Mouse (Mus musculus) ES-Bruce4 (cell line): ENCODE data around the gene Tmem129. TPM values are rescaled to one million over a fixed set of nuclear protein-coding genes. Genes with fewer than 3 reads are reported as not detected.
A peak's percentile ranks its signal among the peaks of the same experiment; 100 is the strongest.

Experiments
- H3K27ac ChIP-seq: 2 replicates; pipeline ENCODE4 v1.5.1; 2012; ENCODE audit warnings: low read length, inconsistent platforms; ENCODE audit not compliant: insufficient read depth
- H3K27me3 ChIP-seq: 2 replicates; pipeline ENCODE4 v1.6.1; 2012; ENCODE audit warnings: mild to moderate bottlenecking, low read length, inconsistent platforms; ENCODE audit not compliant: control insufficient read depth, poor library complexity, insufficient read depth, severe bottlenecking
- H3K36me3 ChIP-seq: 2 replicates; pipeline ENCODE4 v1.6.1; 2012; ENCODE audit warnings: inconsistent platforms, mild to moderate bottlenecking, low read length, moderate library complexity; ENCODE audit not compliant: control insufficient read depth, poor library complexity, insufficient read depth, severe bottlenecking
- H3K4me1 ChIP-seq: one replicate; pipeline ENCODE4 v1.8.1; 2011; ENCODE audit warnings: low read length; ENCODE audit not compliant: control insufficient read depth, insufficient read depth
- H3K4me3 ChIP-seq: 2 replicates; pipeline ENCODE4 v1.5.1; 2011; ENCODE audit warnings: low read depth, mild to moderate bottlenecking, low read length
- H3K9ac ChIP-seq: 2 replicates; pipeline ENCODE4 v1.6.1; 2012; ENCODE audit warnings: low read depth, mild to moderate bottlenecking, inconsistent platforms; ENCODE audit not compliant: poor library complexity, severe bottlenecking
- H3K9me3 ChIP-seq: replicated peaks from 2 replicates; pipeline ENCODE4 v1.6.1; 2012; ENCODE audit warnings: mild to moderate bottlenecking, low read length, inconsistent platforms; ENCODE audit not compliant: control insufficient read depth, poor library complexity, insufficient read depth, severe bottlenecking
- CTCF ChIP-seq: IDR thresholded peaks from one replicate; pipeline ENCODE4 v1.8.1; 2011; ENCODE audit warnings: low read depth, low read length
- EP300 ChIP-seq: IDR thresholded peaks from 2 replicates; pipeline ENCODE4 v1.6.1; 2011; ENCODE audit warnings: low read depth, low read length; ENCODE audit not compliant: insufficient read depth
- POLR2A ChIP-seq: IDR thresholded peaks from one replicate; pipeline ENCODE4 v1.8.1; 2011; ENCODE audit warnings: low read length; ENCODE audit not compliant: insufficient read depth
- polyA plus RNA-seq: library from polyadenylated mRNA; stranded (reverse); fragments of >200 nt; gene quantifications from 2 replicates; pipeline ENCODE4 v1.2.4, GENCODE M21; 2011; ENCODE audit warnings: low read depth; ENCODE audit not compliant: missing spikeins, insufficient read depth, insufficient read length

Gene Tmem129
- polyA plus RNA-seq, 1 experiment = 7.3 TPM

DNA sequence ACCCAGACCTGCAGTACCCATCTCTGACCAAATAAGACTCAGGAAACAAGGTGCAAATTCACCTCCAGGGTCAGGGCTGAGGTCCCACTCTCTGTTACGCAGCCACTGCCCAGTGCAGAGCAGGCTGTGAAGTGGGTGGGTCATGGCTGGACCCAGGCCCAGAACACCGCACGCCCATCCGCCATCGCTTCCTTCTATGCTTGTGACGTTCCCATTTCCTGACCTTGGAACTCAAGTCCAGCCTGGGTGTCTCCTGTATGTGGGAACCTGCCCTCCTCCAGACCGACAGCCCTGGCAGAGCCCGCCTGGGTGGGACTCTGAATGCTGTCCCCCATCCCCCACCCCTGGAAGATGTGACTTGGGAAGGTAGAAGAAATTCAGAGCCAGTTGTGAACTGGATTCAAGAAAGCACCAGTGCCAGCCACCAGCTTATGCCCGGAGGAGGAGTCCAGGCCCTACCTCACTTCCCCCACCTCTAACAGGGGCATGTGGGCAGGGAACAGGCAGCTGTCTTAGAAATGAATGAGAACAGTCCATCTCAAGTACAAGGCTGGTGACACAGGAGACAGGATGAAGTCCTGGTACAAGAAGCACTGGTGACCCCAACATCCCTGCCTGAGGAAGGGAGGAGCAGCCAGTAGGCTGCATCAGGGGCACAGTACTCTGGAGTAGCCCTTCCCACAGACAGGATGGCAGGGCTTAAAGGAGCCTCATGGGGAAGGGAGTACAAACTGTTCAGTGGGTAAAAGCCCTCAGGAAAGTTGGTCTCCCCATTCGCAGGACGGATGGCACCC, 31.8 kb upstream of the Tmem129 start:
- H3K27me3 ChIP-seq = no peaks in the 10 kb centered on the region
- H3K36me3 ChIP-seq = no peaks in the 10 kb centered on the region
- H3K4me1 ChIP-seq = peaks cover 2% of the 10 kb centered on the region
- no peaks in the 10 kb centered on the region for H3K9me3 ChIP-seq
- H3K9ac ChIP-seq = no peak overlapping the region
- no peak overlapping the region for H3K27ac ChIP-seq
- H3K4me3 ChIP-seq = peak overlapping the region; percentile 23; the same call in 1 of the 2 replicates
- TF ChIP-seq EP300 (no peak), CTCF (no peak), POLR2A (no peak)

DNA sequence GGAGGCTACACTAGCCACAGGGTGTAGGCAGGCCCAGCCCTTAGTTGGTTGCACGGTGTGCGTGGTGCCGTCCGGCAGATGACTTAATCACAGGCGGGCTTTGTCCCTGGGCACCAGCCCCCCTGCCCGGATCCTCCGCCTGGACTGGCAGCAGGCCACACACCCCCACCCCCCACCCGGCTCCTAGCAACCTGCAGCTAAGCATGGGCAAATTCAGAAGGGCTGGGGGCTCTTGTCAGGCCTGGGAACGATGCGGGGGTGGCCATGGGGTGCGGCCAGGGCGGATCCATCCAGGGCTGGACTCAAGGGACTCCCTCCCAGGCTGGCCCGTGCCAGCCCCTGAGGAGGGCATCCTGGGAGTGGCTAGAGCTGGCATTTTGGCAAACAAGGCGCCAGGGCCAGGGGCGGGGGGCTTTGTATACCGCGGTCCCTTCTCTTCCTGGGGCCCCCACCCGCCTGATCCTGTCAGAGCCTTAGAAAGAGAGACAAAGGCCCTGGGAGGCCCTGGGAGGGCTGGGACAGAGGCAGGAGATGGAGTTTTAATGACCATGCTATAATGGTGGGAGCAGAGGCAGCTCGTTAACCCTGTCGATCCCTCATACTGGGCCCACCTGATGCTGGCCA, 31.1 kb upstream of the Tmem129 start:
- no peak overlapping the region for H3K27ac ChIP-seq
- H3K9ac ChIP-seq = 0 out of 2 replicates have a peak overlapping the region, but pooled peaks have one; percentile 2
- no peaks in the 10 kb centered on the region for H3K9me3 ChIP-seq
- no peaks in the 10 kb centered on the region for H3K36me3 ChIP-seq
- TF ChIP-seq EP300 (no peak), CTCF (no peak), POLR2A (no peak)
- no peaks in the 10 kb centered on the region for H3K27me3 ChIP-seq
- H3K4me1 ChIP-seq = peaks cover 2% of the 10 kb centered on the region
- peak overlapping the region; percentile 25 for H3K4me3 ChIP-seq

DNA sequence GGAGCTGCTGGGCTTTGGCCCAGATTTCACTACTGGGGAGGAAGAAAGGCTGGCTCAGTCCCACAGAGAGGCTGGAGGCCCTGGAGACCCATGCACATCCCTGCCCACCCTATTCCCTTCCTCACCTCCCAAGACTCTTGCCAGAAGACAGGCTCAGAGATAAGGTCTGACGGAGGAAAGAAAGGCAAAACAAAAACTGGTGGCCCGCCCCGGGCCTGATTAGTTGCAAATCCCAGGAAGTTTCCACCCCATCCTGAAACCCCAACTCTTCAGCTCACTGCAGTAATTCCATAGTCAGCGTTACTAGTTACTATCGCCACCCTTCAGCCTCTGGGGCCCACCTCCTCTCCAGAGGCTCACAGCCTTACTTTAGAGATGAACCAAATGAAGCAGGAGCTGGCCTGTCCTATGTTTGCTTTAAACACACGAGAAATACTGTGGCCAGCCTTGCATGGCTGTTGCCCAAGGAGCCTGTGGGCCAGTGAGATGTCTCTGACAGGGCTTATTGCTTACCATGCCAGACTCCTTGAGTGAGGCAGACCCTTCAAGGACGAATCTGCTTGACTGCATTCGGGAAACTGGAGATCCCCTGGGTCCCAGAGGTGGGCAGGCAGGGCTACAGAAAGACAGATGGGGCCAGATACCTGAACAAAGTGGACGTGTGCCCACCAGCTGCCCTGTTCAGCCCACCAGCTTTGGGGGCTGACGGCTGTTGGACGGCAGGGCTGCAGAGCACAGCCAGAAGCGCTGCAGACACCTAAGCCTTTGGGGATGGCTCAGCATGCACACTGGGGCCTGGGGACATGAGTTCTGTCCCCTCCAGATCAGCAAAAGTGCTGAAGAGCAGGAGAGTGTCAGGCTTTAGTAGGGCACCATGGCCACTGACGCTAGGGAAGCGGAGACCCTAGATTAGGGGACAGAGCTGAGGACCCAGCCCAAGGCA, 30.3 kb upstream of the Tmem129 start:
- Histone ChIP-seq H3K9ac (0 out of 2 replicates have a peak overlapping the region, but pooled peaks have one; percentile 2), H3K27me3 (no peaks in the 10 kb centered on the region), H3K4me1 (peaks cover 2% of the 10 kb centered on the region), H3K4me3 (peak overlapping the region; percentile 25), H3K27ac (no peak overlapping the region), H3K9me3 (no peaks in the 10 kb centered on the region), H3K36me3 (no peaks in the 10 kb centered on the region)
- TF ChIP-seq CTCF = no peak

DNA sequence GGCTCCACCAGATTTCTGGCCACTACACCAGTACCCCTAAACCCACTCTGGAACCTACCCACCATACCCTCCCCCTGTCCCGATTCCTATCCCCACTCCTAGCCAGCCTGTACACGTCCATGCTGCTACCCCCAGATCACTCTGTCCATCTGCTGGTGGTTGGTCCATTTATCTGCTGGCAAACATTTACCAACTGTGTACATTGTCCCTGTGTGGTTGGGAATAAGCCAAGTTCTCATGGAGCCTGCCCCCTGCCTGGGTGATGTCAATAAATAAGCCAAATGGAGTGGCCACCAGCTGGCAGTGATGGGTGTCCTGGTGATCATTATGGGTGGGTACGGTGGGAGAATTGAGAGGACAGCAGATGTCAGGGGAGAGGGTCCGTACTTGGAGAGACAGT, 28.9 kb upstream of the Tmem129 start:
- peaks cover 2% of the 10 kb centered on the region for H3K4me1 ChIP-seq

DNA sequence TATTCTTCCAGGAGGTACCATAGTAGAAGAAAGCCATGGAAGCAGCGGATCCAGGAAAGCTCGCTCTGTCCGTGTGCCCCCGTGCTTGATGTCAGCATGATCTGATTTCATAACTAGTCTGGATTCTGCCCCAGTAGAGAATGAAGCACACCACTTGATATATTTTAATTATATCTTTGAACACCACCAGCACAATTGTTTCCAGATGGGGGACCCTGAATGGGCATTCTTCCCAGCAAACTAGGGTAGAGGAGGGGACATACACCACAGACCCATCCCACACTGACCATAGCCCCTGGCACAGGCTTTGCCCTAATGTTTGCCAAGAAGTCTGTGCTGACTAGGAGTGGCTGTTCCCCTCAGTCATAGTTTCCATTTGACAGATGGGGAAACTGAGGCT, 26.7 kb upstream of the Tmem129 start:
- no peaks in the 10 kb centered on the region for H3K27me3 ChIP-seq
- no peak overlapping the region for H3K27ac ChIP-seq
- TF ChIP-seq CTCF (no peak), EP300 (no peak), POLR2A (no peak)
- no peaks in the 10 kb centered on the region for H3K36me3 ChIP-seq
- H3K9ac ChIP-seq = no peak overlapping the region
- H3K4me3 ChIP-seq = no peak overlapping the region
- no peaks in the 10 kb centered on the region for H3K9me3 ChIP-seq
- peaks cover 2% of the 10 kb centered on the region for H3K4me1 ChIP-seq

More for the DNA sequence above, 28.9 kb upstream of the Tmem129 start:
- H3K27me3 ChIP-seq = no peaks in the 10 kb centered on the region
- no peak overlapping the region for H3K27ac ChIP-seq
- no peaks in the 10 kb centered on the region for H3K36me3 ChIP-seq
- H3K4me3 ChIP-seq = no peak overlapping the region
- no peak for TF ChIP-seq EP300
- no peak for TF ChIP-seq POLR2A
- TF ChIP-seq CTCF = no peak
- H3K9me3 ChIP-seq = no peaks in the 10 kb centered on the region
- H3K9ac ChIP-seq = no peak overlapping the region
